Mouse (Mus musculus): Measurements from ENCODE around the gene Hexa. TPM values are rescaled to one million over a fixed set of nuclear protein-coding genes. Genes with fewer than 3 reads are reported as not detected.
A peak's percentile ranks its signal among the peaks of the same experiment; 100 is the strongest.

Hexa gene
- total and polyA plus RNA-seq, 3 experiments: 37.1 to 65.8 (median 38.0) TPM

- peak overlapping the region; percentile 3; the same call in 1 of the 2 replicates for H3K4me2 ChIP-seq (ENCODE audit: insufficient read depth, low read depth, poor library complexity, severe bottlenecking)
- no peaks in the 10 kb centered on the region for H3K27me3 ChIP-seq (replicated peaks)
- DNase-seq (ENCODE audit: extremely low read depth): no peak
- TF ChIP-seq NELFE (IDR thresholded peaks at IDR 0.05; ENCODE audit: low read depth, low read length) (no peak), ETS1 (conservative IDR thresholded peaks at IDR 0.05; ENCODE audit: low read depth, low read length) (no peak), TCF12 (IDR thresholded peaks at IDR 0.05; ENCODE audit: low read depth, low read length) (no peak), ELF1 (IDR thresholded peaks at IDR 0.05; ENCODE audit: low read depth, low read length) (no peak), USF1 (IDR thresholded peaks at IDR 0.05; ENCODE audit: low read depth, low read length) (no peak), POLR2AphosphoS2 (IDR thresholded peaks at IDR 0.05; ENCODE audit: low read depth, low read length) (no peak), ZKSCAN1 (IDR thresholded peaks at IDR 0.05; ENCODE audit: borderline replicate concordance, low read depth, low read length) (no peak), SMC3 (IDR thresholded peaks at IDR 0.05; ENCODE audit: low read depth, low read length) (no peak), JUN (IDR thresholded peaks at IDR 0.05; ENCODE audit: insufficient read depth, low read depth, low read length) (no peak), TBP (conservative IDR thresholded peaks at IDR 0.05; ENCODE audit: low read depth, low read length) (no peak), KAT2A (IDR thresholded peaks at IDR 0.05; ENCODE audit: insufficient replicate concordance, low read length) (no peak), POLR2A (IDR thresholded peaks at IDR 0.05; ENCODE audit: low read depth, low read length) (no peak), RCOR1 (conservative IDR thresholded peaks at IDR 0.05; ENCODE audit: low read depth, low read length) (no peak), MAX (IDR thresholded peaks at IDR 0.05; ENCODE audit: low read length) (no peak), RAD21 (IDR thresholded peaks at IDR 0.05; ENCODE audit: low read depth, low read length) (no peak), CTCF (conservative IDR thresholded peaks at IDR 0.05 in 1 of 2, IDR thresholded peaks at IDR 0.05 in 1 of 2; ENCODE audit: low read depth in 2 of 2, low read length in 2 of 2) (no peak), IRF4 (IDR thresholded peaks at IDR 0.05; ENCODE audit: low read depth, low read length) (no peak), ZC3H11A (IDR thresholded peaks at IDR 0.05; ENCODE audit: low read depth, low read length) (no peak)
- peaks cover 13 to 43% of the 10 kb centered on the region in 2 experiments for H3K4me1 ChIP-seq (ENCODE audit: control insufficient read depth in 1 of 2, insufficient read depth in 2 of 2)
- no peak overlapping the region for H3K9ac ChIP-seq (ENCODE audit: insufficient read depth, low read depth)
- peaks cover 8 to 19% of the 10 kb centered on the region in 2 experiments for H3K36me3 ChIP-seq (replicated peaks in 1 of 2; ENCODE audit: control insufficient read depth in 1 of 2, insufficient read depth in 1 of 2, low read length in 1 of 2)
- H3K4me3 ChIP-seq (replicated peaks in 1 of 3; ENCODE audit: low read depth in 2 of 3, low read length in 2 of 3, poor library complexity in 1 of 3): no peak overlapping the region
- peaks cover 22% of the 10 kb centered on the region for H3K79me2 ChIP-seq (replicated peaks; ENCODE audit: control insufficient read depth, extremely low read depth, insufficient read depth, poor library complexity, severe bottlenecking)
- dilution Hi-C loops (cut with MboI; ENCODE audit: extremely low pct_ligation_motif_present, extremely low pct_unique_long_range_greater_than_20kb, low sequenced_read_pairs) (no loop called here), in situ Hi-C loops (cut with MboI; ENCODE audit: low pct_ligation_motif_present, low pct_unique_long_range_greater_than_20kb, low sequenced_read_pairs) (no loop called here)
- H3K9me3 ChIP-seq (replicated peaks; ENCODE audit: low read length): no peaks in the 10 kb centered on the region
- no peak overlapping the region for H3K27ac ChIP-seq (ENCODE audit: insufficient read depth, low read depth)
Observed at GRCm38 (mm10) chr9:59542766-59543324, 3.5 kb downstream of the Hexa start.

DNA sequence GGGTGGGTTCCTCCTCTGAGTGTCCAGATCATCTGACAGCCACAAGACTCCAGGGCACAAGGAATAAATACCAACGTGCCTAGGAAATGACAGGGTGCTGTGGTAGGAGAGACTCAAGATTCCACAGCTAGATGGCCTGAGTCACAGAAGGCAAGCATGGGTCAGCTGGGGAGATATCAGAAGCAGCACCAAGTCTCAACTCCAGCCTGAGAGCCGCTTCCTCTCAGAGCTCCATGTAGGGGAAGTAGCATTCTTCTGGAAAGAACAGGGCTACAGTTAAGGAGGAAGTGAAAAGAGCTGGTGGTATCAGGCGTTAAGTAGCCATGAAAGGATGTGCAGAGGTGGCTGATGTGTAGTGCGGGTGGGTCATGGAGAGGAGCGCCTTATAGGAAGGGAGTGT is 5.4 kb downstream of the Hexa start:
- TF ChIP-seq IRF4 (IDR thresholded peaks at IDR 0.05; ENCODE audit: low read depth, low read length) (peak; percentile 65), GABPA (IDR thresholded peaks at IDR 0.05; ENCODE audit: insufficient replicate concordance, low read depth, low read length) (no peak), EP300 (IDR thresholded peaks at IDR 0.05; ENCODE audit: low read length) (peak; percentile 81)
- H3K4me3 ChIP-seq (replicated peaks in 1 of 3; ENCODE audit: low read depth in 2 of 3, low read length in 2 of 3, poor library complexity in 1 of 3): no peak overlapping the region
- no peak overlapping the region for H3K27ac ChIP-seq (ENCODE audit: insufficient read depth, low read depth)
- H3K36me3 ChIP-seq (replicated peaks in 1 of 2; ENCODE audit: control insufficient read depth in 1 of 2, insufficient read depth in 1 of 2, low read length in 1 of 2): peaks cover 8 to 28% of the 10 kb centered on the region in 2 experiments
- in situ Hi-C loops (cut with MboI; ENCODE audit: low pct_ligation_motif_present, low pct_unique_long_range_greater_than_20kb, low sequenced_read_pairs) (no loop called here), dilution Hi-C loops (cut with MboI; ENCODE audit: extremely low pct_ligation_motif_present, extremely low pct_unique_long_range_greater_than_20kb, low sequenced_read_pairs) (no loop called here)
- H3K27me3 ChIP-seq (replicated peaks): no peaks in the 10 kb centered on the region
- no peak overlapping the region for H3K4me2 ChIP-seq (ENCODE audit: insufficient read depth, low read depth, poor library complexity, severe bottlenecking)
- DNase-seq (ENCODE audit: extremely low read depth): no peak
- H3K79me2 ChIP-seq (replicated peaks; ENCODE audit: control insufficient read depth, extremely low read depth, insufficient read depth, poor library complexity, severe bottlenecking): peaks cover 22% of the 10 kb centered on the region
- no peak overlapping the region for H3K9ac ChIP-seq (ENCODE audit: insufficient read depth, low read depth)
- H3K9me3 ChIP-seq (replicated peaks; ENCODE audit: low read length): no peaks in the 10 kb centered on the region
- peaks cover 13 to 44% of the 10 kb centered on the region in 2 experiments for H3K4me1 ChIP-seq (ENCODE audit: control insufficient read depth in 1 of 2, insufficient read depth in 2 of 2)

Measured in CH12.LX (cell line).